Mouse (Mus musculus) neural tube, embryonic 10.5 days (tissue): ENCODE measurements around the gene Nfu1.

ENCODE experiments used
- DNase-seq: peaks from one replicate; pipeline ENCODE4 v3.0.0-alpha.2; 2017; ENCODE audit warnings: low spot score; ENCODE audit errors: extremely low spot score

Gene Nfu1

GRCm38 (mm10) chr6:87070641-87071040 is 61.6 kb downstream of the Nfu1 start:
- DNase-seq = no peak

DNA sequence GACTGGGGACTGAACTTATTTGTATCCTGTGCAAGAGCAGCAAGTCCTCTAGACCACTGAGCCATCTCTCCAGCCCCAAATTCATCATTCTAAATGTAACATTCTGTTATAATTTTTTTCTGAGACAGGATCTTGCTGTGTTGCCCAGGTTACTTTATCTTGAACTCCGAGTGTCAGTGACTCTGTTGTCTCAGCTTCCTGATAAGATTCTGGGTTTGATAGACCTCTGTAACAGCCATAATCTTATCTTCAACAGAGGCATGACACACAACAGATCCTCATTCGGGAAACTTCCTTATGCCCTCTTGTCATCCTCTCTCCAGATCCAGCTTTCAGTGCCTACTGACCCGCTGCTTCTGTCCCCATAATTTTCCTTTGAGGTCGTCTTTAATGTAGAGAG is 63.7 kb downstream of the Nfu1 start:
- DNase-seq = no peak

DNA sequence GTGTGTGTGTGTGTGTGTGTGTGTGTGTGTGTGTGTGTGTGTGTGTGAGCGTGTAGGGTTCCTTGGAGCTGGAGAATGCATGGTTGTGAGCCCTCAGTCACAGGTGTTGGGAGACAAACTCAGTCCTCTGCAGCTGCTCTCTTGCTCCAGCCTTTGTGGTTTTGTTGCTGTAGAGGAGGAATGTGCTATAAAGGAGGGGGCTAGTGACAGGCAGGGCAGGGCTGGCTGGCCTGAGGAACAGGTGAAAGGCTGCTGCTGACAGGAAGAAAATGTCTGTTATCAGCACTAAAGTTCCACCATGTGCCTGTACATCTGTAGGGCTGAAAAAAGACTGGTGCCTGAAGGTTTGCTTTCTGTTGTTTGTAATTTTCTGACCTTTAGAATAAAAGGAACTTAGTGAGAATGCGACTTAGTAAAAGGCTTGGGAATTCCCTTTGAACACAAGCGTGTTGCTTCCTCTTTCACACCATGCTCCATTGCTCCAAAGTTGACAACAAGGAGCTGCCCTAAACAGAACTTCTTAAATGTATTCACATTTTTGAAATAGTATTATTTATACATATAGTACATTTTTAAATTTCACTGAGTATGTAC is 66.2 kb downstream of the Nfu1 start:
- DNase-seq = no peak
